Mouse (Mus musculus) spleen, embryonic (tissue): Measurements from ENCODE around the gene Qdpr.

Experiments used
- CTCF ChIA-PET: fragments of 350-600 bp; sonication (Branson Sonifier 250); formaldehyde crosslinking; loops from one replicate; lab custom pipeline; 2022; lab: Charles Lee

The Qdpr gene

DNA sequence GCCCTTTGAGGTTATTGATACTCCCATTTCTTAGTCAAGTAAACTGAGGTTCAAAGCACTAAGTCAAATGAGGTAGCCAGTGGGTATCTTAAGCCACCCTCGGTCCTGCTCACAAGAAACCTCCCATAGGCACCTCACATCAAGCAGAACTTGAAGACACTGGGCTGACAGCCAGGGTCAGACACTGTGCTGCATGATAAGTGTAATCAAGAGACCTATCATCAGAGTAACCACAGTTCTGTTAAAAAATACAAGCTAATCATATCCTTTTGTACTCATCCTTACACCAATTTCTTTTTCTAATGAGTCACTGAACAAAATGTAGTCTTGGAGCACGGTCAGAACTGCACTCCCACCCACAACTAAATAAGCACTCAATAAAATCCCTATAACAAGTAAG lies 43.9 kb downstream of the Qdpr start:
- CTCF ChIA-PET = no interaction called here

DNA sequence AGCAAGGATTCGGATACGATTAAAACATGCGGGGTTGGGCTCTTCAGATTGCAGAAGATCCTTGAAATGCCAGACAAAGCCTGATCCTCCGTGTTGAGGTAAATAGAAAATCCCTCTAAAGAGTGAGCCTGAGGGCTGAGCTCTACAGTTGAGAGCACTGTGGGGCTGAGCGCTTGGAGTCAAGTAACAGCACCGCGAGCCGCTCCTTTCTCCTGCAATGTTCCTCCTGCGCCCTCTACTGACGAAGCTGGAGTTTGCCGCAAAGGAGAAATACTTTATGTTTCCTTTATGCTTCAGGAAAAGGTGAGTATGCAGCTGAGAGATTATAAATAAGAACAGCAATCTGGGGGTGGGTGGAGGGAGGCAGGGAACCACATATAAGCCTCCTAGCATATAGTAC lies 47.4 kb downstream of the Qdpr start:
- CTCF ChIA-PET = no interaction called here

DNA sequence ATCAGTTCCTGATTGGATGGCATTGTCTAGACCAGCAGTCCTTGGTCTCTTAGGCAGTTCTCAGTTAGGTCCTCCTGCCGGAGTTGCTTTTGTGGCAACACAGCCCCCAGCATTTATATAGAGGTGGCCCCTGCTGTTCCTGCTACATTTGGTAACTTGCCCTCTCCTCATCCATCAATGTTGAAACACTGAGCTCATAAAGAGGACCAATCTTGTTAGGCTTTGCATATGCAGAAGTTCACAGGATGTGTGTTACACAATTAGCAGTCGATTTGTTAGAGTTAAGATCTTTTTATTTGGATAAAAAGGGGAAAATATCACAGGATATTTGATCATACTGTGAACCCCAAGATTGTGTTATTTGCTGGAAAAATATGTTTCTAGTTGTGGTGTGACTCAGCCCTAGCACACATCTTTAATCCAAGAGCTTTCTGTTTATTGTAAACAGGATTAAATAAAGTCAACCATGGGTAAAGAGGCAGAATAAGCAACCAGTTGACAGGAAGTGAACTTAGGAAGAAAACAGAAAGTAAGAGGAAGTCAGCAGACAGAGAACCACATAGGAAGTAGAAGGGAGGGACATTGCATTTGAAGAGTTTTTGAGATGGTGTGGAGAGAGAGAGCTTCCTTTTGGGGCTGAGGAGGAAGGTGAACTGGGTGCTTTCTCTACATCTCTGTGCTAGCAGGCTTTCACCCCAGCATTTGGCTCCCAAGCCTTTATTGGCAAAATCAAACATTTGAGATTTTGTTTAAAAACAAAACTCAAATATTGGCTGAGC lies 65.8 kb downstream of the Qdpr start:
- CTCF ChIA-PET = no interaction called here
